Mouse (Mus musculus) hindbrain, postnatal 0 days (tissue): ENCODE measurements around the gene Creld2. TPM values are rescaled to one million over a fixed set of nuclear protein-coding genes. Genes with fewer than 3 reads are reported as not detected.

ENCODE experiments used
- ATAC-seq: fragments of 200-750 bp; cut with Nextera tagmentation; 2 replicates; pipeline ENCODE4 v1.8.0; 2017; ENCODE audit warnings: mild to moderate bottlenecking, moderate TSS enrichment, moderate library complexity
- DNase-seq: peaks from one replicate; pipeline ENCODE4 v3.0.0-alpha.2; 2015; ENCODE audit warnings: low spot score
- H3K27ac ChIP-seq: fragments of 300-500 bp; sonication (generic); 2 replicates; pipeline ENCODE4 v1.5.1; 2014; ENCODE audit warnings: mild to moderate bottlenecking
- H3K27me3 ChIP-seq: fragments of 300-500 bp; sonication (generic); 2 replicates; pipeline ENCODE4 v1.6.1; 2014; ENCODE audit warnings: low read length, mixed read lengths; ENCODE audit not compliant: insufficient read depth
- H3K36me3 ChIP-seq: fragments of 300-500 bp; sonication (generic); 2 replicates; pipeline ENCODE4 v1.6.1; 2014; ENCODE audit warnings: low read length, mixed read lengths; ENCODE audit not compliant: insufficient read depth
- H3K4me1 ChIP-seq: fragments of 300-500 bp; sonication (generic); 2 replicates; pipeline ENCODE4 v1.6.1; 2014; ENCODE audit warnings: antibody characterized with exemption, low read length, mixed read lengths; ENCODE audit not compliant: insufficient read depth
- H3K4me2 ChIP-seq: fragments of 300-500 bp; sonication (generic); 2 replicates; pipeline ENCODE4 v1.6.1; 2014; ENCODE audit warnings: low read depth, mild to moderate bottlenecking, low read length, moderate library complexity, mixed read lengths
- H3K4me3 ChIP-seq: fragments of 300-500 bp; sonication (generic); 2 replicates; pipeline ENCODE4 v1.5.1; 2014; ENCODE audit warnings: low read length
- H3K9ac ChIP-seq: fragments of 300-500 bp; sonication (generic); replicated peaks from 2 replicates; pipeline ENCODE4 v1.6.1; 2014; ENCODE audit warnings: mild to moderate bottlenecking, low read length, moderate library complexity, mixed read lengths
- H3K9me3 ChIP-seq: fragments of 300-500 bp; sonication (generic); 2 replicates; pipeline ENCODE4 v1.6.1; 2016; ENCODE audit warnings: low read length, mixed read lengths
- CTCF ChIP-seq: IDR thresholded peaks from 2 replicates; pipeline ENCODE4 v1.5.1; 2016; ENCODE audit warnings: antibody characterized with exemption, control low read depth, low read depth
- WGBS: fragments of 180-500 bp; shearing (Covaris S2); extraction: QIAGEN DNeasy Blood & Tissue Kit; methylation state at CpG from one replicate; pipeline ENCODE4 v1.1.7; 2014; 5-methylcytosine and 5-hydroxymethylcytosine counted together
- polyA plus RNA-seq: library from polyadenylated mRNA; unstranded; fragments of >200 nt; fragmentation: Nextera tagmentation; extraction: Ambion mirVana; gene quantifications from 2 replicates; pipeline ENCODE4 v1.2.1, GENCODE M21; 2015
- total RNA-seq: library from RNA; depleted of rRNA; stranded (reverse); fragments of >200 nt; gene quantifications from 2 replicates; pipeline ENCODE4 v1.2.3, GENCODE M21; 2014

Gene Creld2
- total and polyA plus RNA-seq, 2 experiments from 2014 or later, result 18.9 to 40.1 TPM

GRCm38 (mm10) chr15:88841580-88842299 lies 22.3 kb downstream of the Creld2 start:
- Histone ChIP-seq H3K36me3 (no peaks in the 10 kb centered on the region), H3K27ac (peak overlapping the region; percentile 54; the same call in 1 of the 2 replicates), H3K4me2 (no peak overlapping the region), H3K27me3 (no peaks in the 10 kb centered on the region), H3K4me3 (no peak overlapping the region), H3K9me3 (no peaks in the 10 kb centered on the region), H3K4me1 (peaks cover 22% of the 10 kb centered on the region; the same call in 1 of the 2 replicates), H3K9ac (no peak overlapping the region)
- DNase-seq (peak; percentile 68), ATAC-seq (peak; percentile 48)
- WGBS, result 69% methylated on average over 3 of the region's 3 CpGs
- no peak for TF ChIP-seq CTCF

- peak; percentile 9 for ATAC-seq
- H3K4me2 ChIP-seq, result no peak overlapping the region
- peak overlapping the region; percentile 54; the same call in 1 of the 2 replicates for H3K27ac ChIP-seq
- DNase-seq, result no peak
- no peak overlapping the region for H3K9ac ChIP-seq
- no peaks in the 10 kb centered on the region for H3K36me3 ChIP-seq
- H3K4me1 ChIP-seq, result peaks cover 21% of the 10 kb centered on the region; the same call in 1 of the 2 replicates
- H3K9me3 ChIP-seq, result no peaks in the 10 kb centered on the region
- TF ChIP-seq CTCF, result no peak
- WGBS, result 69% methylated on average over 3 of the region's 3 CpGs
- H3K4me3 ChIP-seq, result no peak overlapping the region
- no peaks in the 10 kb centered on the region for H3K27me3 ChIP-seq
Observed at GRCm38 (mm10) chr15:88842300-88842673, 22.8 kb downstream of the Creld2 start.

DNA sequence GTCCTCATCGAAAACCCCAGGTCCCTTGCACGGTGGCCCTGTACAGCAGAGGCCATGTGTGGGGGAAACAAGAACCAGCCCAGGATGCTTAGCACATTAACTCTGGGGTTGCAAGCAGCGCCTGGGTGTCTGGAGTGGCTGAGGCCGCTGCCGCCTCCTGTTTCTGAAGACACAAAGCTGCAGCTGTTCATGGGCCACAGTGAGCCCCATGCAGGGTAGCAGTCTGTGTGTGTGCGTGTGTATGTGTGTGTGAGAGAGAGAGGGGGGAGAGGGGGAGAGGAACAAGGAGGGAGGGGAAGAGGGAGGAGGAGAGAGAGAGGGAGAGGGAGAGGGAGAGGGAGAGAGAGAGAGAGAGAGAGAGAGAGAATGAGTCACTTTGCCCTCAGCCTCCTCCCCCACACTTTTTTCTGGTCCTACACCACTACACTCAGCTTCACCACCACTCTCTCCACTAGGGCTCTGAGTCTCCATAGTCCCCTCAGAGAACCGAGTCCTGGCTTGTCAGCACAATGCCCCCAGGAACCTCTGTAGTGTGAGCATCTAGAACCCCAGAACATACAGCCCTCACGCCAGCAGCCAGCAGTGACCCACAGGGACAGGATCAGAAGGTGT lies 24.1 kb downstream of the Creld2 start:
- Histone ChIP-seq H3K27me3 (no peaks in the 10 kb centered on the region), H3K4me3 (no peak overlapping the region), H3K27ac (no peak overlapping the region), H3K9me3 (no peaks in the 10 kb centered on the region), H3K4me2 (no peak overlapping the region), H3K9ac (no peak overlapping the region), H3K36me3 (no peaks in the 10 kb centered on the region), H3K4me1 (peaks cover 13% of the 10 kb centered on the region; the same call in 1 of the 2 replicates)
- DNase-seq (peak; percentile 67), ATAC-seq (peak; percentile 55; the same call in 1 of the 2 replicates)
- TF ChIP-seq CTCF, result no peak
- WGBS, result 30% methylated on average over 8 of the region's 8 CpGs

DNA sequence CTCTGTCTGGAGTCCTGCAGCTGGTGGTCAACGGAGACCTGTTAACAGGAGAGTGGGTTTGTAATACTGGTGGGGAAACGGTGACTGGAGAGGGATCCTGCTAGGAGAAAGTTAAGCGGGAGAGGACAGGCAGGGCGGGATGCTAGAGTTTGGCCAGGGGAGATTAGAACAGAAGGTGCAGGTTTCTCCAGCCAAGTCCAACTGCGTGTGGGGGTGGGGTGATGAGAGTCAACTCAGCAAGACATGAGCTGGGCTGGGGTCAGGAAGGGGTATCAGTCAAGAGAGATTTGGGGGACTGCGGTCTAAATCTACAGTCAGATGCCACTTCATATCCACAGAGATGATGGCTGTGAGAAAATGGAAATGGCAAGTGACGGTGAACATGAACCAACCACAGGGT lies 25.5 kb downstream of the Creld2 start:
- TF ChIP-seq CTCF, result no peak
- H3K27me3 ChIP-seq, result no peaks in the 10 kb centered on the region
- H3K4me2 ChIP-seq, result no peak overlapping the region
- ATAC-seq (no peak), DNase-seq (no peak)
- no peak overlapping the region for H3K27ac ChIP-seq
- H3K9ac ChIP-seq, result no peak overlapping the region
- no peaks in the 10 kb centered on the region for H3K36me3 ChIP-seq
- H3K4me1 ChIP-seq, result peaks cover 8% of the 10 kb centered on the region; the same call in 1 of the 2 replicates
- WGBS, result 86% methylated on average over 7 of the region's 7 CpGs
- no peaks in the 10 kb centered on the region for H3K9me3 ChIP-seq
- H3K4me3 ChIP-seq, result no peak overlapping the region

DNA sequence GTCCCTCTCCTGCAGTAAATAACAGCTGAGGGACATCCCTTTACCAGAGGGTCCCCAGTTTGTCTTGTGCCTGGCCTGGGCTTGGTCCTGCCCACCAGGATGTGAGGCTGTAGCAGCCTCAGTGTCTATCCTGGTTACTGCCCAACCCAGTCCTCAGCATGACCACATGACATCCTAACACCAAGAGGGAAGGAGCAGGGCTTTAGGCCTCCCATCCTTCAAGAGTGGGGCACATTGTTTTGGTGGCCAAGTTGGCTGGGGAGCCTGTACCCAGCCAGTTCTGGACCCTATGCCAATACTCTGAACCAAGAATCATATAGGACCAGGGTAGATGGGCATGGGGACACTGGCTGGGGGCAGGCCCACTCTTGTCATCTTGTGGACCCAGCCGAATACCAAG lies 29.2 kb downstream of the Creld2 start:
- no peak overlapping the region for H3K27ac ChIP-seq
- ATAC-seq (no peak), DNase-seq (no peak)
- WGBS, result 93% methylated on average over 1 of the region's 1 CpGs
- peaks cover 13% of the 10 kb centered on the region; the same call in 1 of the 2 replicates for H3K4me1 ChIP-seq
- no peaks in the 10 kb centered on the region for H3K27me3 ChIP-seq
- H3K36me3 ChIP-seq, result no peaks in the 10 kb centered on the region
- H3K9ac ChIP-seq, result no peak overlapping the region
- no peak for TF ChIP-seq CTCF
- no peak overlapping the region for H3K4me3 ChIP-seq
- no peaks in the 10 kb centered on the region for H3K9me3 ChIP-seq
- H3K4me2 ChIP-seq, result no peak overlapping the region

GRCm38 (mm10) chr15:88849621-88850020 lies 30.2 kb downstream of the Creld2 start:
- DNase-seq (no peak), ATAC-seq (no peak)
- H3K27ac ChIP-seq, result peak overlapping the region; percentile 51; the same call in 1 of the 2 replicates
- TF ChIP-seq CTCF, result no peak
- no peaks in the 10 kb centered on the region for H3K9me3 ChIP-seq
- no peaks in the 10 kb centered on the region for H3K36me3 ChIP-seq
- no peak overlapping the region for H3K9ac ChIP-seq
- H3K4me3 ChIP-seq, result no peak overlapping the region
- no peaks in the 10 kb centered on the region for H3K27me3 ChIP-seq
- H3K4me2 ChIP-seq, result no peak overlapping the region
- WGBS, result 93% methylated on average over 2 of the region's 2 CpGs
- peaks cover 13% of the 10 kb centered on the region; the same call in 1 of the 2 replicates for H3K4me1 ChIP-seq
